Mouse (Mus musculus) Muller cell, postnatal 12 days (primary cell): ENCODE measurements around the gene Phf20.

ENCODE experiments used
- DNase-seq: peaks from one replicate; pipeline ENCODE4 v3.0.0-alpha.2; 2015; ENCODE audit errors: inconsistent ontology term

The Phf20 gene

GRCm38 (mm10) chr2:156267636-156268035 is 71.4 kb downstream of the Phf20 start:
- DNase-seq: no peak

GRCm38 (mm10) chr2:156272553-156272952 is 76.3 kb downstream of the Phf20 start:
- no peak for DNase-seq

DNA sequence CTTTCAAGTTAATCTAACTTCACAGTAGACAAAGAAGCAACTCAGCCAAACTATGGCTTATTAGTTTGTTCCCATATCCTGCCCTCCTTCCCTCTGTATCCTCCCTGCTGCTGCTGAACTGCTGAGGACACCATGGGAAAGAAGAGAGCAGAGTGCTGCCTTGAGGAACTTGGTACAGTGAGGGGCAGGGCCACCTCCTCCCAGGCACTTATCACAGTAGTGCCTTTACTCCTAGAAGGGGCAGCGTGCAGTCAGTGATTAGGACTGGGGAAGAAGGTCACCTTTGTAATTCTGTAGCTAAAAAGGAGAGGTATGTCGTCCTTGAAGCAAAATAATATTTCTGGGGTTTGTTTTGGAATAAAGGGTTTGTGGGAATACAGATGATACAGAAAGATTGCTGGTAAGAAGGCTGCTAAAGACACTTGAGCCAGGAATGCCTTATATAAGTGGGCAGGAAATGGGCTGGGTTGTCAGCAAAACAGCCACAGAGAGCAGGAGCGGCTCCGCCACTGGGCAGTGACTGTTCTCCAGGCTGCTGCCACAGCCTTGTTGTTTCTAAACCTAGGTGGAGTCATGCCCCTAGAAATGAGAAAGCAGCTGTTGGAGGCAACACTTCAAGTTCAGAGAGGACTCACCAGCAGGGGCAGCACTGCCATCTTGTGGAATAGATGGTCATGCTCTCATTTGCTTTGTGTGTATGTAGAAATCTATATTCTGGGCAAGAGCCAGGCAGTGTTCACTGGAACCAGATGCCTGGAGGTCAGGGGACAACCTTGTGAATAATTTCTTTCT is 82.2 kb downstream of the Phf20 start:
- DNase-seq: peak; percentile 76

- DNase-seq: peak; percentile 19
Measured at GRCm38 (mm10) chr2:156281227-156281626, 85.0 kb downstream of the Phf20 start.

DNA sequence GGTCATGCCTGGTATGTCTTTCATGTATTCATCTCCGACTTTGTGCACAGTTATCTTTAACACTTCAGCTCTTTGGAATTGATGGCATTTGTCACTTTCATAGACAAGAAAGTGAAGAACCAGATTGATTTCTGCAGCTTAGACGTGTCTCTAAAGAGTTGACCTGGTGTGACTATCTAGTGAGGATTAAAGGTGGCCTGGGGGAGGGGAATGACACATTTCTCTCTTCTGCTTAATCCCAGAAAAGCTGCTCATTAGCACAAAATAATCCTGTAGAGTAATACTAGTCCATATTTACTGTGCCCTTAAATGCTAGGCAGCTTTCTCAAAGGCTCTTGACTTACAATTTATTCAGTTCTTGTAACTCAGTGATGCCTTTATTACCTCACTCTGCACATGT is 88.9 kb downstream of the Phf20 start:
- DNase-seq: no peak

DNA sequence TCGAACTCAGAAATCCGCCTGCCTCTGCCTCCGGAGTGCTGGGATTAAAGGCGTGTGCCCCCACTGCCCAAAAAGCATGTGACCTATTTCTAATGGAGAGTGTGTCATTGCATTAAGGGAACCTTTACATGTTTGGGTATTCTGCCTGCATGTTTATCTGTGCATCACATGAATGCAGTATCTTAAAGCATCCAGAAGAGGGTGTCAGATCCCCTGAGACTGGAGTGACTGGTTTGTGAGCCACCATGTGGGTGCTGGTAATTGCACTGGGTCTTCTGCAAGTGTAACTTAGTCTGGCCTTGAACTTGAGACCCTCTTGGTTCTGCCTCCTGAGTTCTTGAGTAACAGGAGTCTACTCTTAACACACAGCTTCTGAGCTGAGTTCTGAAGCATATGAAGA is 90.5 kb downstream of the Phf20 start:
- DNase-seq: no peak

GRCm38 (mm10) chr2:156288222-156288621 is 92.0 kb downstream of the Phf20 start:
- DNase-seq: no peak

DNA sequence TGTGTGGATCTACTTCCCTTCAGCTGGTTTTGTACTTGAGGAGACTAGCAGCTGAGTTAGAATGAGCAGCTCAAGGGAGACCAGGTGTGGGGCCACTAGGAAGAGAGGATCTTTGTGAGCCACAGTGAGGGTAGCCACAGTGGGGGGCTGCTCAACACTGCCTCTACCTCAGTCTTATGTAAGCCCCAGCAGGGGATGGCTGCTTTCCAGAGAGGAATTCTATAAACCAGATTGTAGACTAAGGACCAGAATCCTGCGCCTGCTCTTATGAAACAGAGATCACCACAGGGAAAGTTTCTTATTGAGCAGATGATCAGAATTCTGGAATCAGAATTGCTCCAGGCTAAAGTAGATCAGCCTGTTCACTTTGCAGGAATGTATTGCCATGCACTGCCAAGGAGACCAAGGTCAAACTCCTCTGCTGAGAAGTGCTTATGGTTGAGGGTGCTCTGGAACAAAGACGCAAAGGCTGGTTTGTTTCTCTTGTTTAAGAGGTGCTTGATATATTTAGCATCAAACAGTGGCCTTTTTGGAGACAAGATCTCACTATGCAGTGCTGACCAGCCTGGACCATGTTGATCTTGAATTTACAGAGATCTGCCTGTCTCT is 93.4 kb downstream of the Phf20 start:
- DNase-seq: peak; percentile 29

DNA sequence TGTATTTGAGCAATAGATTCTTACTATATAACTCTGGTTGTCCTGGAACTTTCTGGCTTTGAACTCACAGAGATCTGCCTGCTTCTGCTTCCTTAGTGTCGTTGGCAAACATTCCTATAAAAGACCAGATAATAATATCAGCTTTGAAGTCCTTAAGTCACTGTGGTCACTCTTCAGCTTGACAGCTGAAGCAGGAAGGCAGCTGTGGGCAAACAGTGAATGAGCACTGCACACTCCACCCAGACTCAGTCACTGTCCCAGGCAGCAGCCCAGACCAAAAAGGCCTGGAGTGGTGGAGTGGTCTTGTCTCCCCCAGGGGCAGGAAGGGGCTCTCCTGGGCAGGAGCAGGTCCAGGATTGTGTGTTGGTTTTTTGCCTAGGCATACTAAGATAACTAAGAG is 95.7 kb downstream of the Phf20 start:
- no peak for DNase-seq

GRCm38 (mm10) chr2:156295601-156296063 is 99.4 kb downstream of the Phf20 start:
- DNase-seq: no peak

- DNase-seq: no peak
Measured at GRCm38 (mm10) chr2:156296190-156296589, 99.9 kb downstream of the Phf20 start.

DNA sequence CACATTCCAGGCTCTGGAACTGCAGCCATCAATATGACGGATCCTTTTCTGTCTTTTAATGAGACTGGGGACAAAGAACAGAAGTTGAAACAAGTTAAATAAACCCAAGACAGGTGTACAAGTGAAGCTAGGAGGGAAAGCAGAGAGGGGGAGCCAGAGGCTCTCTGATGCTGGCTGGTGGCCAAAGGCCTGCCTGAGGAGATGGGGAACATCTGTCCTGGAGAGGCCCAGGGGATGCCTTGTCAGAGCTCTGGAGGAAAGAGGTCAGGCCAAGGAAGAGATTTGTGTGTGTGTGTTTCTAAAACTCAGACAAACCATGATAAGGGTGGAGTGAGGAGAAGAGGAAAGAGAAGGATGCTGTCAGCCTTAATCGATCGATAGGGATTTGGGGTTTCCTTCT is 101.4 kb downstream of the Phf20 start:
- no peak for DNase-seq

DNA sequence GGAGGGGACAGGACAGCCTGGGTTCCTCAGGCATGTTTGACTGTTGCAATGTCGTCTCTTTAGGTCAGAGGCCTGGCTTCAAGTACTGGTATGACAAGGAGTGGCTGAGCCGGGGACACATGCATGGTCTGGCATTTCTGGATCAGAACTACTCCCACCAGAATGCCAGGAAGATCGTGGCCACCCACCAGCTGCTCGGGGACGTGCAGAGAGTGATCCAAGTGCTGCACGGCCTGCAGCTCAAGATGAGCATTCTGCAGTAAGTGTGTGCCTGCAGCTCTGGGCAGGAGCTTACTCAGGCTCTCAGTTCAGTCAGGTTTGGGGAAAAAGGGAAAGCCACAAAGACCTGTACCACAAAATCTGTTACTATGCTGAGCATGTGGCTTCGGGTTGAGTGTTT is 102.2 kb downstream of the Phf20 start:
- DNase-seq: no peak

DNA sequence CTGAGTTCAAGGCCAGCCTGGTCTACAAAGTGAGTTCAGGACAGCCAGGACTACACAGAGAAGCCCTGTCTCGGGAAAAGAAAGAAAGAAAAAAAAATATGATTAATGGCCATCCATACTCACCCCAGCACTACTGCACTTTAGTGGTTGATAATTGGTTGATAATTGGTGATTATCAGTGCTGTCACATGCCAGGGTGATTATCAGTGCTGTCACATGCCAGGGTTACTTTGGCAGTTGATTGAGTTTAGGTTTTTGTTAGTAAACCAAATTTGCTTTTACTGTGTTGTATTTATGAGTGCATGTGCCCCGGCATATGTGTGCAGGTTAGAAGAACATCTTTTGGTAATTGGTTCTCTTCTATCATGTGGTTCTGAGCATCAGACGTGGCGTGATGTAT is 105.8 kb downstream of the Phf20 start:
- DNase-seq: no peak

DNA sequence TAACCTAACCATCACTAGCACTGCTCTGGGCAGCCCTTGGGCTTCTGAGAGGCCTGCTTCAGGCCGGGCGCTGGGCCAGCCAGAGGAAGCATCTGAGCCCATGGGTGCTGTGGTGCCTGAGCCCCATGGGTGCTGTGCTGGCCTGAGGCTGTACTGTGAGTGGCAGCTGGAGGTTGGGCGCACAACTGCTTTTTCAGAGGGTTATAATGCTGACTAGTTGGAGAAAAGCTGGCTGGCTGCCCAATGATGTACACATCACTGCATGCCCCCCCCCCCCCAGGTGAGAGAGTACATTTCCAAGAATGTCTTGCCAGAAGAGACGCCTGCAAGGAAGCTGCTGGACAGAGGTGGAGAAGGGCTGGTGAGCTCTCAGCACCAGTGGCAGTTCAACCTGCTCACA is 108.1 kb downstream of the Phf20 start:
- DNase-seq: no peak

- DNase-seq: peak; percentile 15
Measured at GRCm38 (mm10) chr2:156305818-156306217, 109.6 kb downstream of the Phf20 start.

DNA sequence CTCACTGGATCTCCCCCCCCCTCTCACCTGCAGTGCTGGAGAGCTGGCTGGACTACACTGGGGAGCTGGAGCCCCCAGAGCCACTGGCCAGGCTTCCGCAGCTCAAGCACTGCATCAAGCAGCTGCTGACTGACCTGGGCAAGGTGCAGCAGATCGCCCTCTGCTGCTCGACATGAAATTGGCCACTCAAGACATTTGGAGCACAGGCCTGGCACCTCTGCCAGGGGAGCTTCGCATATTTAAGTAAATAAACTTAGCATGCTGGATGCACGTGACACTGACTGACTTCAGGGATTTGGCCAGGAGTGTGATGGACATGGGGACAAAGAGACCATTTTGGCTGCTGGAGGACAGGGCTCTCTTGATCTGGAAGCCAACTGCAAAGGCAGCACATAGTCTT is 111.0 kb downstream of the Phf20 start:
- DNase-seq: no peak

- no peak for DNase-seq
Measured at GRCm38 (mm10) chr2:156309948-156310347, 113.7 kb downstream of the Phf20 start.

GRCm38 (mm10) chr2:156310455-156310854 is 114.2 kb downstream of the Phf20 start:
- DNase-seq: no peak

DNA sequence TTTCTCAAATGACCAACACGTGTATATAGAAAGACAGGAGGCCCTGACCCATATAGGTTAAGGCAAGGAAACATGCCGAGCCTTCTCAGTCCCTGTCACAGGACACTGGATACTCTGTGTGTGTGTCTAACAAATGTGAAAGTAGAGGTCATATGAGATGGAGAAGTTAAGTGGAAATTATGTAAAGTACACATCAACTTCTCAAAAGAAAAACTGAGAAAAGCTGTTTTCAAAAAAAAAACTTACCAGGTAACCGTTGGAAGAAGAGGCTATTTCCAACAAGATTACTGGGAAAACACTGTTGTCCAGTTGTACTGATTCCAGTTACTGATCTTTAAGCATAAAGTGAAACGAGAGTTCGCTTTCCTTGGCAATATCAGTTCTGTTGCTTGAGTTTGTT is 114.7 kb downstream of the Phf20 start:
- peak; percentile 1 for DNase-seq

DNA sequence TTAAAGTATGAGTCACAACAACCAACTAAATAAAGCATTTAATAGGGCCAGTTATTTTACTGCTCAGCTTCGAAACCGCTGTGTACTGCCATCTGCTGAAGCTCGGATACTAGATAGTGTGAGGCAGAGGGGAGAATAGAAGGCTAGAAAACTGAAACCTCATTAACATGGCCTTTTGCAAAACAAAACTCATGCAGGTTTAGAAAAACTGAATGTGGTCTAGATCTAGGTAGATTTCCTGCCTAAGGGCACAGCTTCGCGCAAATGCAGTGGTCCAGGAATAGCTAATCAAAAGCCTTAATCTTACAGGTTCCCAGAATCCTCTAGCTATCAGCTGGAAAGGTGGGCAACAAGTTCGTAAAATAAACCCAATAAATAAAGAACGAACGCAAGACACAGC is 115.2 kb downstream of the Phf20 start:
- no peak for DNase-seq

DNA sequence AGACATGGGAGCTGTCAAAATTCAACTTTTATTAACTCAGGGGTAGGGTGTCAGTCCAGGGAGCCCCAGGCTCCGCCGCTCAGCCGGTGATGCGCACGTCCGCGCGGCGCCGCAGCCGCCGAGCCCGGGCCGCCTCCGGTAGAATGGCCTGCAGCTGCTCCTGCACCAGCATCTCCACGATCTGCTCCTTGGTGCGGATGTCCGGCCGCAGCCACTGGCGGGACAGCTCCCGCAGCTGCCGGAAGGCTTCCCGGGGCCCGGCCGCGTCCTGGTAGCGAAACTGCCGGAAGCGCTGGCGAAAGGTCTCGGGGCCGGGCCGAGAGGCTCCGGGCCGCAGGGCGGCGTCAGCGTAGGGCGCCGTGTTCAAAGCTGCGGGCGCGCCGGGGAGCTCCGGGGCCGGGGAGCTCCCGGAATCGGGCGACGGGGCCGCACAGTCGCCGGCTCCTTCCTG is 115.6 kb downstream of the Phf20 start:
- DNase-seq: peak; percentile 75

GRCm38 (mm10) chr2:156312297-156312897 is 116.1 kb downstream of the Phf20 start, which contains the start of the genes Cnbd2 and Scand1:
Gene Cnbd2, plus strand, starts transcription at chr2:156312299.
Gene Scand1, minus strand, starts transcription at chr2:156312704.
- peak; percentile 87 for DNase-seq
